Mouse (Mus musculus) layer of hippocampus, postnatal 14 days (tissue): Measurements from ENCODE around the gene Hspb9. TPM values are rescaled to one million over a fixed set of nuclear protein-coding genes. Genes with fewer than 3 reads are reported as not detected.

Experiments used
- DNase-seq, 2 experiments: peaks; one replicate each; pipeline ENCODE4 v3.0.0; 2021 to 2022; ENCODE audit warnings: low spot score in 2 of 2, mixed read lengths in 1 of 2
- total RNA-seq, 2 experiments: library from RNA; stranded (reverse); gene quantifications; 2 replicates each; pipeline ENCODE4 v1.2.3; 2021

The Hspb9 gene
- total RNA-seq, 2 experiments from 2014 or later = not detected

DNA sequence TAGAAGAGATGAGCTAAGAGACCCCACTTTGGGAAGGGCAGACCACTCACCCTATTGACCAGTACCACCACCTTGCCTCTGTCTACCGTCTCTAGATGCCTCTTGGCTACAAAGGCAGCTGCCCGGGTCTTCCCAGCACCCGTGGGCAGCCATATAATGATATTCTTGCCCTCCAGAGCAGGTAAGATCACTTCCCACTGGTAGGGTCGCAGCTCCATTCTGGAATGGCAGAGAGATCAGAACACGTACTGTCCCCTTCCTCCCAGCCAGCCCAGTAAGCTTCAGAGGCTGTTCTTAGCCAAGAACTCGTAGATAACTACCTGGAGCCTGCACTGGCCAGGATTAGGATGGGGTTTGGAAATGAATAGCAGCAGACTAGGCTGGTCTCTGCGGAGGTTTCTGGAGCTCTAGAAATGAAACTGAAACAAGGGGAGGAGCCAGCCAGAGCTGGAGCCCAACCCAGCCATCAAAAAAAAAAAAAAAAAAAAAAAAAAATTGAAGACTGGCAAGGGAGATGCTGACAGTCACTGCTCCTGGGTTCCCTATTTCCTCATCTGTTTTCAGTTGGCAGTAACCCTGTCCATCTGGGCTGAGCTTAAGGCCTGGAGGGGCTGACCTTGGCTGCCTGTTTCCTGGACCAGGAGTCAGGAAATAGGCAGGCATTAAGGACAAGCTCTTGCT, 9.7 kb upstream of the Hspb9 start, which contains the start of gene Dhx58:
Dhx58 (minus strand) TSS at position 421 of the 681 bp plus-strand sequence.
- DNase-seq = no peak

DNA sequence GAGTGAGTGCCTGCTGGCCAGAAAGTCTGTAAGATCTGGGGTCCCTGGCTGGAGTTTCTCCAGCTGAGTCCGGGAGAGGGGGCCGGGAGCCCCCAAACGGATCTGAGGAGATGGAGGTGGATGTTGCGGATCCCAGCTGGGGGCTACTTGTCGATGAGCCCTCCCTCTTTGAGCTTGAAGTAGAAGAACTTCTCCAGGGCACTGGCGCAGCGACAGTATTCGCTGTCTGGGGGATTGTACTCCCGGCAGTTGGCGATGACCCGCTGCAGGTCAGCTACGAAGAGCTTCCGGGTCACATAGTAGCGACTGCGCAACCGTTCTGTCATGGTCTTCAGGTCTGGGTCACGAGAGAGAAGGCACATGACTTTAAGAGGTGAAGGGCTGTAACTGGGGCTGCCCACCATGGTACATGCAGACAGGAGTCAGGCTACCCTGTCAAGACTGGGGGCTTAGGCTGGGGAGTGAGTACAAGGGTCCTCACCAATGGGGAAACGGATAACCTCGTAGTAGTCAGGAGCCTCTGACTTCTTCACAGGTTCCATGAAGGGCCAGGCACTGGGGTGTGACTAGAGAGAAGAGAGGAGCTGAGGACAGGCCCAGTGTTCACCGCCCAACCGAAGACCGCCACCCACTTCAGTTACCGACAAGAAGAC, 8.4 kb upstream of the Hspb9 start:
- DNase-seq = no peak

DNA sequence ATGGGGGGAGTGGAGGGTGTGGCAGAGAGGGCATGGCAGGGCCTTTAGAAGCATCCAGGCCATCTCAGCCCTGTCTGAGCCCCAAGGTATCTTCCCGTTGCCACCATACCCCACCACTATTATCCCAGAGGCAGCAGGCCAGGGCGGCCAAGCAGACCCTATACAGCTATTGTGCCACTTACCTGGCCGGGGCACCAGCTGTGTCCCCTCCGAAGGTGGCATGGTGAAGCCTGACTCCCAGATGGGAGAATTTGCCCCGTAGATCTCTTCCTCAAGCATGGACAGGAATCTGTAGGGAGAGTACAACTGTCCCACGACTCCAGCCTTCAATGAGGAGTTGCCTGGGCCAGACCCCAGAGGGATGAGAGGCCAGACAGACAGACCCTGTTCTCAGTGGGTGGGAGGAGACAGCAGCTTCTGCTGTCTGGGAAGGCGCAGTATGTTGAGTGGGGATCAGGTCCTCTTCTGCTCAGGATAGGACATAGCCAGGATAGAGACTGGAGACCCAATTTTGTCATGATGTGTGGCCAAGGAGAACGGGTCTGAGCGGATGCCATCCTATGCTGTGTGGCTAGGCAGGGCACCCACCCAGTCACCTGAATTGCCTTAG, 4.3 kb upstream of the Hspb9 start:
- no peak for DNase-seq

DNA sequence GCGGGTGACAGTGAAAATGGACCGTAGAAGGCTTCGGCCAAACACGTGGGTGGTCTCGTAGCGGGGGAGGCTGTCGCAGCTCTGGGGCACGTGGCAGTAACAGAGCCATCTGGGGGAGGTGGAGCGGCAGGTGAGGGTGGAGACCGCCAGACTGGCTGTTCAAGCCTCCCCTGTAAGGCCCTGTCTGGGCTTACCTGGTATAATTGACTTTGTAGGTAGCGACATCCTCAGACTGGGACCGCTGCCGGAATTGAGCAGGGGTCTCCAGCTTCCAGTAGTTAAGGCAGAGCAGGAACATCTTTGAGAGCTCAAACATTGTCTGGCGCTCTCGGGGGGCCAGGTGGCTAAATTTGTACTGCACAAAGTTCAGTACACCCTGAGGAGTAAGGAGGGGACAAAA, 3.1 kb upstream of the Hspb9 start:
- no peak for DNase-seq

DNA sequence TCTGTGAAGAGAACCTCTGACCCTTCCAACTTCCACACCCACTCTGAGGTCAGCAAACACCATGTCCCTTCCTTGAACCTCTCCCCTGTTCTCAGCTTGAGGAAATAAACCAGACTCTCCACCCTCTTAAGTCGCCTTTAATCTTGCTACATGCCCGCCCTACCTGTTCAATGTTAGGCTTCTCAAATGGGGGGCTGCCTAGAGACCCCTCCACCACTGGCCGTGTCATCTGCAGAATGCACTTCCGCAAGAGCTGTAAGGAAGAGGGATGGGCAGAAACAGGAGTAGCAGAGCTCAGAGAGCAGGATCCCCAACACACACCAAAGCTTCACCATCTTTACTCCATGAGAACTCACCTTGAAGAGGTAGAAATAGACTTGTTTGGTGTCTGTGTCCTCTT, 2.7 kb upstream of the Hspb9 start:
- DNase-seq = no peak

DNA sequence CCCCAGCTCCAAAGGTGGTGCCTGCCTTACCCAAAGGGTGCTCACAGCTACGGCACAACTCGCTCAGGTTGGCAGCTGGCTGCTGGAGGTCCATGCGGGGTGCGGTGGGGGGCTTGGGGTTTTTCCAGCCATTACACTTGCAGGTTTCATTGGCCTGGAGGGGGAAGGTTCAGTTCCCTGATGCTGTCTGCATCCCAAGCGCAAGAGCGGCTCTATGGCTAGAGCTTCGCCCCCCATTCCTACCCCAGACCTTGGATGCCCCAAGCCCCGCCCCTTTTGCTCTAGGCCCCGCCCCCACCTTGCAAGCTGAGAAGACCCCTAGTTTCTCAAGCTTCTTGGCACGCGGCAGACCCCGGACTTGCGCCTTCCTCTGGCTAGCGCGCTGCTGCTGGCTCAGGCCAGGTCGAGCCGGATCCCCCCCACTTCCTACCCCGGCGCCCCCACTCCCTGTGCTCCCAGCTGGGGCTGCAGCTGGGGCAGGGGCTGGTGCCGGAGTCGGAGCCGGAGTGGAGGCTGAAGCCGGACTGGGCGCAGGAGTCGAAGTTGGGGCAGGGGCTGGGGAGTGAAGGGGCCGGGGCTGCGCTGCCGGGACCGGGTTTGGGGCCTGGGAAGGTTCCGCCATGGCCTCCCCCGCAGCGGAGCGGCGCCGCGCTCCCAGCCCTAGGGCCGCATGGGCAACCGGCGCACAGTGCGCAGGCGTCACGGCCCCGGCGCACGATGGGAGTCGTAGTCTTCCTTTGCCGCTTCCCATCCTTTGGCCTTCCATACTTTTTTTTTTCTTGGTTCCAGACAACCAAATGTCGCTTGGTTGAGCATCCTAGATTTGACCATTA, 1.7 kb upstream of the Hspb9 start, which contains the start of gene Kat2a:
Kat2a (minus strand) TSS at position 683 of the 833 bp plus-strand sequence.
- peak; percentile 79 to 86 for DNase-seq

DNA sequence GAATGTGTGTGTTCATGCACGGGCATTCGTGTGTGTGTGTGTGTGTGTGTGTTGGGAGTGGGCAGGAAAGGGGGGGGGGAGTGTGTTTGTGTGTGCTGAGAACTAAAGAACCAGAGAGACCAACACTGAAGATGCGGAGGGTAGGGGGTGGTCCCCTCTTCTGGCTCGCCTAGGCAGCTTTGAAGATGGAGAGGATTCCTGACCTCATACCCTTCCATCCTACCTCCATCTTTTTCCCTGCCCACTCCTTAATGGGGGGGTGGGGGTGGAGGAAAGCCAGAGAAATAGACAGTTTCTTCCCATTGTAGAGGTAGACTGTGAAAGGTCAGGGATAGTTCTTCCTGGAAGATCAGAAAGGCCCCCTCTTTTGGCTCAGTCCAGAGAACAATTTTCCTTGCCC, 476 bp upstream of the Hspb9 start:
- no peak for DNase-seq

DNA sequence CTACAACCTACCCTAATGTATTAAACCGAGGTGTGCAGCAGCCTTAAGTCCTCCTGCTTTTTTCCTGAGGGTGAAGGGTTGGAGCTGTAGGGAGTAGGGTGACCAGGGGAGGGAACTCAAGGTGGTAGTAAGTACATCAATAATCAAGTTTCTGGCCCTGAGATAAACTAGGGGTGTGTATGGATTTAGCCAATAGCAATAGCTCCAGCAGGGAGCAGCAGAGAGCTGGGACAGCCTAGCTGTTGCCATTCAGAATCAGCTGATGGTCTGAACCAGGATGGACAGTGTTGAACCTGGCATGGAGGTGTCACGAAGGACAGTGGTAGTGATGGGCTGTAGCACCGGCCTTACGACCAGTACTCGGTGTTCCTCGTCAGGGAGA, 875 bp downstream of the Hspb9 start:
- peak; percentile 77 to 87 for DNase-seq

DNA sequence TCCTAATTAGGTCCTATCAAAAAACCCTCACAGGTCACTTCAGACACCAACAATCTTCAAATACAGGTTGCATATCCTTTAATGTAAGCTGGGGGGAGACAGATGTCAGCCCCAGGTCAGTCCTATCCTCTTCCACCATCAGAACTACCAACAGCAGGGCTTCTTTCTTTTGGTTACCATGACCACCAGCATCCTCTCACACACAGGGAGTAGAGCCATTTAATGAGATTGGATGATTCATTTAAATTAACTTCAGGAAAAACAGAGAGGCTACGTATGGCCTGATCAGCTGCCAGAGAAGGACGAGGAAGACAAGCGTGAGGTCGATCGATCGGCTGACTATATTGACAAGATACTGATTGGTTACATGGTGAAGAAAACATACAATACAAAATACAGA, 1.3 kb downstream of the Hspb9 start:
- DNase-seq = no peak

DNA sequence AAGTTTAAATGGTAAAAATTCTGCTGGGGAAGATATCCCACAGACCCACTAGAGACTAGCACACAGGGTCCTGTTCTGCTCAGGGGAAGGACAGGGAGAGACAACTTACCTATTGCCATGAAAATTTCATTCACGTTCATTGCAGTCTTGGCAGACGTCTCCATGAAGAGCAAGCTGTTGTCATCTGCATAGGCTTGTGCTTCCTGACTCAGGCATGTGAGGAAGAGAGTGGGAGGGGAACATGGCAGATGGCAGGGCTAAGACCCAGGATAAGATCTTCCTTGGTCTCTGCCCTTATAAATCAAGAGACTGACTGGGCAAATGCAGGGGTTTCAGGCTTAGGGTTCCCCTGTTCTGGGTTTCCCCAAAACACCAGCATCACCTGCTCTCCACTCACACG, 3.0 kb downstream of the Hspb9 start:
- DNase-seq = no peak

DNA sequence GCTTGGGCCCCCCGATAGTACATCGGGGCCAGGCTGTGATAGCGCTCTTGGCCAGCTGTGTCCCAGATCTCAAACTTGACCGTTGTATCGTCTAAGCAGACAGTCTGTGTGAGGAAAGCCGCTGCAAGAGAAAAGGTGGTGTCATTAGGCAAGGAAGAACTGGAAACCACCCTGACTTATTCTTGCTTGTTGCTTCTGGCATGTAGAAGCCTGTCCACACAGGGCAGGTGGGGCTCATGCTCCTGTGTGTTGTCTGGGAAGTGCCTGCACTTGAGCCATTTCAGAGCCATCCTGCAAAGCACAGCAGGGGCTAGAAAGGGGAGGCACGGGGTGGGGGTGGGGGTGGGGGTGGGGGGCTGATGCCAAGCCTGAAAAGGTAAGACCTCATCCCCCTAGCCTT, 4.8 kb downstream of the Hspb9 start:
- DNase-seq = no peak

DNA sequence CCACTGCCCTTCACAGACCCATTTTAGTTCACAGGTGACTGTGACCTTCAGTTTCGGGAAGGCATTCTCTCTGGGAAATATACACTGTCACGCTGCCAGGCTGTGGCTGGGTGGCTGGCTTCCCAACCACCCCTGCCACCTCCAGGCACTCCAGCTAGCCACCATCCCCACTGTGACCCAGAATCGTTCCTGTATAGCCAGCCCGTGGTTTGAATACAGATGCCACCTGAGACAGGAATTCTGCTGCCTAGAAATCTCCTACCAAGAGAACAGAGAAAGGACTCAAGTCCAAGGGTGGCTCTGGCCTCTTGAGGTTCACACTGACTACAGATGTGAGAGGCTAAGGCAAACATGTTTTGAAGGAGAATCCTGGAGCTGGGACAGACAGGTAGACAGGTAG, 5.2 kb downstream of the Hspb9 start:
- no peak for DNase-seq

DNA sequence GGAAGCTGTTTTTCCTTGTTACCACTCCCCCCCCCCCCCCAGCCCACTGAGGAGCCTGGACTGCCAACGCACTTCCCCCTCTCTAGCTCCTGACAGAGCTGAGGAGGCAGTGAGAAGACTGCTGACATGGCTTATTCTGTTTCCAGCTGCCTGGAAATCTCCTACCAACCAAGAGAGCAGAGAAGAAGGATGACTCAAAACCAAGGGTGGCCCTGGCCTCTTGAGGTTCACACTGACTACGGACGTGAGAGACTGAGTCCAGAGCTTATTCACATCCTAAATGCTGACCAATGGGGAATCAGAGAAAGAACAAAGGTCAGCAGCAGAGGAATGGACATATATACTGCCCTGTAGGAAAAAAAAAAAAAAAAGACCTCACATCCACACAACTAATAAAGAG, 5.7 kb downstream of the Hspb9 start:
- no peak for DNase-seq

DNA sequence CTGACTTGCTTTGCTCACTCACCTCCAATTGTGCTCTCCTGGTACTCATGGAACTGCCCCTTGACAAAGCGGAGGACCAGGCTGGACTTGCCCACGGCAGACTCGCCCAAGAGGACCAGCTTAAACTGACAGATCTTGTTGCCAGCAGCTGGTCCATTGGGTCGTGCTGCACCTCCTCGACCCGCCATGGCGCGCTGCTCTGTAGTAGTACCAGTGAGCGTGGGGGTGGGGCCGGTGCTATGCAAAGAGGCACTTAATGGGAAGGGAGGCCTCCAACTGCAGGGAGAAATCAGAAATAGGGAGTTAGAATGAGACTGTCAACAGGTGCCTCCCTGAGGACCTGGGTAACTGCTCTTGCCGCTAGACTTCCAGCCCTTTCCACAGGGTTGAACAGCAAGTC, 6.2 kb downstream of the Hspb9 start:
- DNase-seq = no peak

DNA sequence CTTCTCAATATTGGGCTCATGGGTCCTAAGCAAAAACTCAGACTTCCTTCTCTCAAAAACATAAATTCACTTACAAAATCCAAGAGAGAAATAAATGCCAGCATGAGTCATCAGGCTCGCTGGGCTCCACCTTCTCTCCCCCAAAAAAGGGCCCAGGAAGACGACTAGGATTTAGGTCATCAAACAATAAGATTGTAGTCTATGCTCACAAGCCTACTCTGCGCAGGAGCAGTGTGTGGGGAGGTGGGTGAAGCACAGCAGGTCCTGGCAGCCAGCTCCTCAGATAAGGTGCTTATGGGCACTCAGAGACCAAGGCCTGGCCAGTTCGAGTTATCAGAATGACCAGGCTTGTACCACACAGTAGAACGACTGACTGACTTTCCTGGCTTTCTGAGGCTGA, 6.7 kb downstream of the Hspb9 start:
- DNase-seq = no peak

DNA sequence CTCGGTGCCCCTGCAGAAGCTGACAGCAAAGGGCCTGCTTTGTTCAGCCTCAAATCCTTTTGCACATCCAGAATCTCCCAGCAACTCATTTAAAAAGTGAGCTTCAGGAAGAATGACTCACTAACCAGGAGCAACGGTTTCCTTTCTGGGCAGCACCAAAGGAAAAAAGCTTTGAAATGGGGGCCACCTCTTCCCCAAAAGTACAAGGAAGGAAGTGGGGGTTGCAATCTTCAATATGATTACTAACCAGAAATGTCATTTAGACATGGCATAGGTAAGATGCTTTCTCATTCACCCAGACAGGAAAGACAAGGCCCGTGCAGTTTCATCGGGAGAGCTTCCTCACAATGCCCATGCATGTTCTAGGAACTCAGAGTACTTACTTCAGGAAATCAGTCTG, 7.6 kb downstream of the Hspb9 start:
- no peak for DNase-seq

DNA sequence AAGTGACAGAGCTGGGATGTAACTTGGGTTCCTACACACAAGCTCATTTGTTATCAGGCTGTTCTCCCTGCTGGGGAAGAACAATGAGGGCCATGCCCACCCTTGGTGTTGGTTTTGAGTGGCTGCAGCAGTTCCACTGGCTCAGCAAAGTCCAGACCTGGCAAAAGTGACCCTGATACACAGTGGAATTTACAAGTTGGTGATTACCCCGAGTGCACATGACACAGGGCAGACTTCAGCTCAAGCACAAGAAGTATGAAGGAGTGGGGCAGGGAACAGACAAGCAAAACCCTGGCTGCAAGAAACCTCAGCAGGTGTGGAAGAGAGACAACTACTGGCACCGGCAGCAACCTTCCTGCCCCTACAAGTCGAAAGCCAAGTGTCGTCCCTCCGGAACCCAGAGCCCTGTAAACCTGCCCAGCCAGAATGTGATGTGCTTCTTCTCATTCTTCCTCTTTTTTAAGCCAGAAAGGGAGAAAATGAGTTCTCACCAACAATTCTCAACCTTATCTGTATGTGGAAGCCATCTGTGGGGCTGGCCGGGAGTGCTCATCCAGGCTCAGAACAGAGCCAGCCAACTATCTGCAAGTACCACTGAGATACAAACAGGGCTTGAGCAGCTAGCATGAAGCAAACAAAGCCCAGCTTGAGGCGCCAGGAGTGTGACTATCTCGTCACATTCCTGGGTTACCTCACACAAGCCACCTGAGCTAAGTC, 8.3 kb downstream of the Hspb9 start:
- no peak for DNase-seq

DNA sequence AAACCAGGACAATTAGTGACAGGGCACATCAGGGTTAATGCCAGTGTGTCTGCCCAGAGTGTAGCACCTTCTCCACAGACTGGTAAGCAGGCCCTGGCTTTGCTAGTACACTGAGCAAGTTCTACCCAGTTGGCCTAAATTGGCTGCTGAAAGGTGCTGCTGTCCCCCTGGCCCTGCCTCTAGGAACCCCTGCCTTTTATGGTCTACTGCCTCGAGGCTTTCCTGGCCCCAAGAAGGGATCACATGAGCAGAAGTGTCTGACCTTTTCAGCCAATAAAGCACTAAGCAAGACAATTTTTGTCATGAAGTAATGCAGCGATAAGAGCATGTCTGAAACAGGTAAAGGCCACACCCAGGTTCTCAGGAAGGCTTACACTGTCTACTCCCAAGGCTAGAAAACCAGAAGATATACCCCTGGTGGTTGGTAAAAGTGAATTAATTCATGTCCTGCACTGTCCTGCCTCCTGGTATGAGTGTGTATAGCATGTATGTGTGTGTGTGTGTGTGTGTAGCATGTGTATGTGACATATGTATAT, 8.9 kb downstream of the Hspb9 start:
- DNase-seq = no peak

DNA sequence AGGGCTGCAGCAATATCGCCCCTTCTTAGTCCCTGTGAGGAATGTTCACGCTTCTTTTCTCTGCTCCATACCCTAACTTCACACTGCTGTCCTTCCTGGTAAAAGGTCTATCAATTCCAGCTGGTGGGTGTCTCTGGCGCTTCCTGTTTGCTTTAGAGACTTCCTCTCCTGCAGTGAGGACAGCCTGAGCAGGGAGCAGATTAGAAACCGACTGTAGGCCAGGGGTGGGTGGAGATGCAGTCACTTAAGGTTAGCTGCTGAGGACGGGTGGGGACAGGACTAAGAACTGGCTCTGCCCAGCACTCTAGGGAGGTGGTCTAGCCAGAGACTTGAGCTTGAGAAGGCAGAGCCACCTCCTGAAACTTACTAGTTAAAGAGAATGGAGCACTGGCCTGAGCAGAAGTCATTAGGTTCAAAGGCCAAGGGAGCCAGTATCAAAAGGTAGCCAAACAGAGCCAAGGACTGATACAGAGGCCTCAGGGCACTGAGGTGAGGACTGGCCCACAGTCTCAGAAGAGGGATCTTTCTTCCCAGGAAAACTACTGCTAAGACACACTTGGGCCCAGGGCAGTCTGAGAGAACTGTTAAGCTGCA, 11.4 kb downstream of the Hspb9 start:
- no peak for DNase-seq

DNA sequence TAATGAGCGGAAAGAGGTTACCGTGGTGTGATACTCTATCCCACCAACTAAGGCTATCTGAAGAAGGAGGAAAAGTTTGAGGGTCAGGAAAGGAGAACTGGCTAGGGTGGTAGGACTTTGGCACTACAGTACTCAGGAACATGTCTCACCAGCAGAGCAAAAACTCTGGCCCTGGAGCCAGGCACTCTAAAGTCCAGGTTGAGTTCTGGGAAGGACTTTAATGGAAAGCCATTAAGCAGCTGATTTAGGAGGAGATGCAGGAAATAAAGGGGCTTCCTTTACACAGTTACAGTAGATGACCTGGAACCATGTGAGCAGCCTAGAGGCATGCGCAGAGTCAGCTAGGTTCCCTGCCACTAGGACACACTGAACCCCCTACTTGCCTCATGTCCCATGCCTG, 13.6 kb downstream of the Hspb9 start:
- DNase-seq = no peak
